Mouse (Mus musculus) liver, embryonic 12.5 days (tissue): Measurements from ENCODE around the gene Adh1. TPM values are rescaled to one million over a fixed set of nuclear protein-coding genes. Genes with fewer than 3 reads are reported as not detected.

Source experiments
- ATAC-seq: fragments of 200-750 bp; cut with Nextera tagmentation; 2 replicates; pipeline ENCODE4 v1.8.0; 2017; ENCODE audit warnings: moderate number of reproducible peaks, mild to moderate bottlenecking, moderate library complexity
- H3K27ac ChIP-seq: fragments of 300-500 bp; sonication (generic); 2 replicates; pipeline ENCODE4 v1.5.1; 2016; ENCODE audit warnings: mild to moderate bottlenecking
- H3K27me3 ChIP-seq: fragments of 300-500 bp; sonication (generic); replicated peaks from 2 replicates; pipeline ENCODE4 v1.6.1; 2016; ENCODE audit warnings: mild to moderate bottlenecking, moderate library complexity
- H3K36me3 ChIP-seq: fragments of 300-500 bp; sonication (generic); 2 replicates; pipeline ENCODE4 v1.6.1; 2016; ENCODE audit warnings: mild to moderate bottlenecking, moderate library complexity
- H3K4me1 ChIP-seq: fragments of 300-500 bp; sonication (generic); 2 replicates; pipeline ENCODE4 v1.6.1; 2016
- H3K4me2 ChIP-seq: fragments of 300-500 bp; sonication (generic); 2 replicates; pipeline ENCODE4 v1.6.1; 2016; ENCODE audit warnings: mild to moderate bottlenecking, moderate library complexity
- H3K4me3 ChIP-seq: fragments of 300-500 bp; sonication (generic); 2 replicates; pipeline ENCODE4 v1.5.1; 2016; ENCODE audit warnings: mild to moderate bottlenecking, moderate library complexity
- H3K9ac ChIP-seq: fragments of 300-500 bp; sonication (generic); 2 replicates; pipeline ENCODE4 v1.6.1; 2016; ENCODE audit warnings: mild to moderate bottlenecking, moderate library complexity
- H3K9me3 ChIP-seq: fragments of 300-500 bp; sonication (generic); replicated peaks from 2 replicates; pipeline ENCODE4 v1.6.1; 2016; ENCODE audit warnings: mild to moderate bottlenecking, moderate library complexity
- WGBS: fragments of 180-500 bp; shearing (Covaris S2); methylation state at CpG from one replicate; pipeline ENCODE4 v1.1.7; 2016; ENCODE audit not compliant: insufficient replicate concordance; 5-methylcytosine and 5-hydroxymethylcytosine counted together
- polyA plus RNA-seq: library from polyadenylated mRNA; unstranded; fragments of >200 nt; fragmentation: Nextera tagmentation; extraction: Ambion mirVana; gene quantifications from 2 replicates; pipeline ENCODE4 v1.2.1, GENCODE M21; 2016

Adh1 gene
- polyA plus RNA-seq, 1 experiment from 2014 or later = 0.92 TPM

DNA sequence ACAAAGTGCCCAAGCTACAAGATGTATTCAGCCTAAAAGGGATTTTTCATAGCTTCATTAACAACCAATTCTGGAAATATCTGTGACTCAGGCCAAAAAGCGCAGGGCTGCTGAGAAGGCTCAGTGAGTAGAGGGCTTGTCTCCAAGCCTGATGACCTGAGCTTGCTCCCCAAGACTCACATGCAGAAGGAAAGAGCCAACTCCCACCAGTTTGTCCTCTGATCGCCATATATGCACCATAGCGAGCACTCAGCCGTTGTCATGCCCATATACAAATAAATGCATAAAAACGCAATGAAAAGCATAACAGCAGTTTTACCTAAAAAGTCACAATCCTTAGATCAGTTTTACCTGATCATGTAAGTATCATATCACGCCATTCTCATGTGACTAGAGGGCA lies 34.3 kb upstream of the Adh1 start:
- no peak for ATAC-seq
- H3K4me1 ChIP-seq = 0 out of 2 replicates have a peak, but pooled peaks cover 4% of the 10 kb centered on the region
- no peak overlapping the region for H3K9ac ChIP-seq
- no peak overlapping the region for H3K4me2 ChIP-seq
- H3K27ac ChIP-seq = no peak overlapping the region
- no peaks in the 10 kb centered on the region for H3K9me3 ChIP-seq
- H3K36me3 ChIP-seq = no peaks in the 10 kb centered on the region
- no peaks in the 10 kb centered on the region for H3K27me3 ChIP-seq
- H3K4me3 ChIP-seq = no peak overlapping the region
- WGBS = 78% methylated on average over 6 of the region's 6 CpGs

DNA sequence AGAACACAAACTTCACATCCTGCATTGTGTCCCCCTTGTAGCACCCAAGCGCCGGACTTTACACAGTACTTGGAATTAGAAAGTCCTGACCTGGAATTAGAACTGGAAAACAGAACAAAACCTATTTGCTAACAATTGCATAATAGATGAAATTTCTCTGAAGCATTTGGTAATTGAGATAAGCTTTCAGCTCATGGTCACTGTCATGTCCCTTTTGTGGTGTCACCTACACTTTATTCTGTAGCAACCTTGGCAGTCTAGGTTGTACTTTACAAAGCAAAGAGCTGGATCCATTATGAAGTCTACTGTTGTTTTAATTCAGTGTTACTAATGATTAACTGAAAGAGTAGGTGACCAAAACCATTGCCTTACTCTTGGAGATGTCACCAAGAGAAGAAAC lies 33.7 kb upstream of the Adh1 start:
- Histone ChIP-seq H3K27me3 (no peaks in the 10 kb centered on the region), H3K4me1 (0 out of 2 replicates have a peak, but pooled peaks cover 4% of the 10 kb centered on the region), H3K4me2 (no peak overlapping the region), H3K4me3 (no peak overlapping the region), H3K9me3 (no peaks in the 10 kb centered on the region), H3K9ac (no peak overlapping the region), H3K36me3 (no peaks in the 10 kb centered on the region), H3K27ac (no peak overlapping the region)
- ATAC-seq = no peak
- WGBS = 85% methylated on average over 2 of the region's 2 CpGs

DNA sequence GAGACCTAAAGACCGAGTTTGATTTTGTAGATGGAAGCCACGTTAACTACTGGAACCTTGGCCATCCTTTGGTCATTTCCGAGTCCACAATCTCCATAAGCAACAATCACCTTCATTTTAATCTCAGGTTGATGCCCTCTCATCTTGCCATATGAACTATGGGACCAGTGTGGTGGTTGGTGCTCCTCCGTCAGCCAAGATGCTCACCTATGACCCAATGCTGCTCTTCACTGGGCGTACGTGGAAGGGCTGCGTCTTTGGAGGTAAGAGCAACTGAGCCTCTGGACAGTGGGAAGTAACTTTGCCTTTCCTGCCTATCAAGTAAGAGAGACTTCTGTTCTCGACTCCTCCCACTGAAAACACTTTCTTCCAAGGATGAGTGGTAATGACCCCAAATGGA lies 33.0 kb upstream of the Adh1 start:
- H3K27ac ChIP-seq = no peak overlapping the region
- no peak overlapping the region for H3K9ac ChIP-seq
- H3K27me3 ChIP-seq = no peaks in the 10 kb centered on the region
- no peaks in the 10 kb centered on the region for H3K9me3 ChIP-seq
- WGBS = 68% methylated on average over 8 of the region's 8 CpGs
- ATAC-seq = no peak
- no peak overlapping the region for H3K4me3 ChIP-seq
- no peaks in the 10 kb centered on the region for H3K36me3 ChIP-seq
- 0 out of 2 replicates have a peak, but pooled peaks cover 4% of the 10 kb centered on the region for H3K4me1 ChIP-seq
- H3K4me2 ChIP-seq = no peak overlapping the region

DNA sequence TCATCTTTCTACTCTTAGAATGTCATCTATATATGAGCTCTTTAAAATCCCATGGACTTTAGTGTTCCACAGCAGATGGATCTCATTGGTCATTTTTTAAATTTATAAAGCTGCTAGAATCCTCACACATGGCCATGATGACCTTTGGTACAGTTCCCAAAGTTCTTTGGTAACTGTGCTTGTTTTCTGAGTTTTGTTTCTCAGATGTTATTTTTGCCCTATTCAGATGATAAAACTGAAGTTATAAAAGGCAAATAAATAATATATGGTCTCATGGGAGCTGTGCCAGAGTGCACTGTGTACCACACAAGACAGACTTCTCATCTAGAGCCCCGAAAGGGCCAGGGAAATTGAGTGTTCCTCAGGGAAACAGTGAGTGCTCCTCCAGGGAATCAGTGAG lies 31.3 kb upstream of the Adh1 start:
- WGBS = 75% methylated on average over 1 of the region's 1 CpGs
- Histone ChIP-seq H3K4me1 (no peaks in the 10 kb centered on the region), H3K4me2 (no peak overlapping the region), H3K36me3 (no peaks in the 10 kb centered on the region), H3K4me3 (no peak overlapping the region), H3K27ac (no peak overlapping the region), H3K27me3 (no peaks in the 10 kb centered on the region), H3K9me3 (no peaks in the 10 kb centered on the region), H3K9ac (no peak overlapping the region)
- ATAC-seq = no peak

DNA sequence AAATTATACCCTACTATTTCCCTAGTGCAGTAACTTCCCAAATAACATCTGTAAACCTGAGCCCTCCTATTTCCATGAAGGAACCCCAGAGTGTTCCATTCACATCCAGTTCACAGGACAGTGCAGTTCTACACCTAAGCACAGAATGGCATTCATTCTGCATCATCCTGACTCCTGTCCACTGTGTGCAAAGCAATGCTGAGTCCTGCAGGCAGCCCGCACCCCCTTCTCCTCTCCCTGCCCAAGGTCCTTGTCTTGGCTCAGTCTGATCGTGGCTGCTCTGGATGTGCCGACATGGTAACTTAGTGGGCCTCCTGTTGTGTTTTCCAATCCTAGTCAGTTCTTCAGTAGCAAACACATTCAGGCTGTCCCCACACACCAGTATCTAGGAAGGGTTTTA lies 30.5 kb upstream of the Adh1 start:
- H3K36me3 ChIP-seq = no peaks in the 10 kb centered on the region
- ATAC-seq = no peak
- H3K4me3 ChIP-seq = no peak overlapping the region
- H3K27me3 ChIP-seq = no peaks in the 10 kb centered on the region
- H3K4me1 ChIP-seq = no peaks in the 10 kb centered on the region
- H3K9me3 ChIP-seq = no peaks in the 10 kb centered on the region
- H3K27ac ChIP-seq = no peak overlapping the region
- no peak overlapping the region for H3K9ac ChIP-seq
- no peak overlapping the region for H3K4me2 ChIP-seq
- WGBS = 76% methylated on average over 3 of the region's 3 CpGs

DNA sequence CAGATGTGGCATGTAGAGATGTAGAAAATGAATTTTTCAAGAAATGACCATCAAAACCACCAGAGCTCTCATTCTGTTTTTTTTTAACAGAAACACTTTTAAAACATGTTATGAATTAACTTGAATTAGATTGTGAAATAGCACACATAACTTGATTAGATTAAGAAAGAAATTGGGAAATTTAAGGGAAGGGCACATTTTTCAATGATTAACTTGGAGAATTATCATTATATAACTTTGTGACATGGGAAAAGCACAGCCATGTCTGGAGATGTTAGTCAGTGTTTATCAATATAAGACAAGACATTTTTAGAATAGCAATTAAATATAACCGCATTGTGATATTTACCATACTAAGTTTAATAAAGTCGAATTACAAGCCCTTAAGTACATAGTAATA lies 29.3 kb upstream of the Adh1 start:
- Histone ChIP-seq H3K9ac (no peak overlapping the region), H3K4me1 (no peaks in the 10 kb centered on the region), H3K4me2 (no peak overlapping the region), H3K9me3 (no peaks in the 10 kb centered on the region), H3K36me3 (no peaks in the 10 kb centered on the region), H3K27me3 (no peaks in the 10 kb centered on the region), H3K4me3 (no peak overlapping the region), H3K27ac (no peak overlapping the region)
- 61% methylated on average over 2 of the region's 2 CpGs for WGBS
- ATAC-seq = no peak

DNA sequence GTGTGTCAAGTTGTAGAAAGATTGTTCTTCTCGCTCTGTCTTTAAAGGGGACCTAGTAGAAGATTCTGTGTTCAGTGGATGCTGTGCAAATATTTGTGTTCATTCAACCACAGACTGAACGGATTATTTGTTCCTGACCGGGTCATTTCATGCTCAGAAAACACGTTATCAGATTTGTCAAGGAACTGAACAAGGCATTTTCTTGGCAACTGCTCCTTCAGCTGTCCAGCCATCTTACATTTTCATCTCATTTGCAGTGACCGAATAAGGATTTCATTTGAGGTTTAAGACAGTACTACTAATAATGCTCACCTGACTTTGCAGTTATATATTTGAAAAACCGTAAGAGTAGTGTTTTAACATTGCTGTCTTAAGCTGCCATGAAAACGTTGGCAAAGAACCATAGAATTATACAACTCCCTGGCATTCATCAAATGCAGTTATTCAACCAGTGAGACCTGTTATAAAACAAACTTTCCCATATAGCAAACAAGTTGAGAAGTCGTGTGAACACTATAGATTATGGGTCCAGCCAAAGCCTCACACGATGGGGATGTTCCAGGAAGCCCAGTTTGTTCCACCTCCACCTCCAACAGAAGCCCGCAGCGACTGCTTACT lies 24.1 kb upstream of the Adh1 start:
- H3K9me3 ChIP-seq = no peaks in the 10 kb centered on the region
- no peaks in the 10 kb centered on the region for H3K36me3 ChIP-seq
- H3K4me1 ChIP-seq = peaks cover 3% of the 10 kb centered on the region; the same call in 1 of the 2 replicates
- H3K27ac ChIP-seq = no peak overlapping the region
- no peak overlapping the region for H3K4me3 ChIP-seq
- no peak overlapping the region for H3K4me2 ChIP-seq
- WGBS = 66% methylated on average over 11 of the region's 11 CpGs
- H3K27me3 ChIP-seq = no peaks in the 10 kb centered on the region
- no peak for ATAC-seq
- H3K9ac ChIP-seq = no peak overlapping the region

DNA sequence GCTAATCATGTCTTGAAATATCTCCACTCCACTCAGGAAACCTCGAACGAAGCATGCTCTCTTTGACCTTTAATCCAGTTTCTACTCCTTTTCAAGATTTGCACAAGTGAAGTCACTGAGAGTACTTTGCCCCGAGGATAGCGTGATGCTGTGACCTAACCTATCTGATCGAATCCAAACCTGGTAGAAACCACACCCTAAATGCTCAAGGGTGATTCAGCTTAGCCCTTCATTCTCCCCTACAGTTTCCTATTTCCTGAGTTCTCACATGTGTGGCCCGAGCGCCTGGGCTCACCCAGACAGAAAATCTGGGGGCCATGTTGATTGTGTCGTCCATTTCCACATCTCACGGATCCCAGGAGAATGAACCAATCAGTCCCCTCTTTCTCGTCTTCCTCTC lies 22.7 kb upstream of the Adh1 start:
- H3K9me3 ChIP-seq = no peaks in the 10 kb centered on the region
- H3K4me1 ChIP-seq = peaks cover 3% of the 10 kb centered on the region; the same call in 1 of the 2 replicates
- H3K36me3 ChIP-seq = no peaks in the 10 kb centered on the region
- H3K27ac ChIP-seq = no peak overlapping the region
- no peaks in the 10 kb centered on the region for H3K27me3 ChIP-seq
- H3K4me3 ChIP-seq = no peak overlapping the region
- no peak overlapping the region for H3K9ac ChIP-seq
- WGBS = 63% methylated on average over 10 of the region's 10 CpGs
- no peak for ATAC-seq
- H3K4me2 ChIP-seq = no peak overlapping the region

DNA sequence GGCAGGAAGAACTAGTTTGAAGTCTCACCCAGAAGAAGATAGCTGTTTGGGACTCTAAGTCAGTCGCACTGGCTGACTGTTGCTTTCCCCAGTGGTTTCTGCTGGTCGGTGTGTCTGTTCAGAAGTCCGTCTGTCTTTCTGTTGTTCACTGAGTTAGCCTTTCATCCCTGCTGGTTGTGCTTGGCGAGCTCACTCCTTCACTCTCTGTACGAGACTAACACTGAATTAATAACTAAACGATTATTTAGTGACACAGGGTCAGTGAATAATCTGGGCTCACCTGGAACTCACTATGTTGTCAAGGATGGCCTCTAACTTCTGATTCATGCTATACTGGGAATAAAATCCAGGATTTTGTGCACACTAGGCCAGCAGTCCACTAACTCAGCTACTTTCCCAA lies 21.3 kb upstream of the Adh1 start:
- no peaks in the 10 kb centered on the region for H3K9me3 ChIP-seq
- H3K9ac ChIP-seq = no peak overlapping the region
- H3K4me1 ChIP-seq = peaks cover 3% of the 10 kb centered on the region; the same call in 1 of the 2 replicates
- no peak overlapping the region for H3K27ac ChIP-seq
- WGBS = 63% methylated on average over 6 of the region's 6 CpGs
- no peaks in the 10 kb centered on the region for H3K27me3 ChIP-seq
- ATAC-seq = no peak
- H3K4me3 ChIP-seq = no peak overlapping the region
- no peaks in the 10 kb centered on the region for H3K36me3 ChIP-seq
- no peak overlapping the region for H3K4me2 ChIP-seq

DNA sequence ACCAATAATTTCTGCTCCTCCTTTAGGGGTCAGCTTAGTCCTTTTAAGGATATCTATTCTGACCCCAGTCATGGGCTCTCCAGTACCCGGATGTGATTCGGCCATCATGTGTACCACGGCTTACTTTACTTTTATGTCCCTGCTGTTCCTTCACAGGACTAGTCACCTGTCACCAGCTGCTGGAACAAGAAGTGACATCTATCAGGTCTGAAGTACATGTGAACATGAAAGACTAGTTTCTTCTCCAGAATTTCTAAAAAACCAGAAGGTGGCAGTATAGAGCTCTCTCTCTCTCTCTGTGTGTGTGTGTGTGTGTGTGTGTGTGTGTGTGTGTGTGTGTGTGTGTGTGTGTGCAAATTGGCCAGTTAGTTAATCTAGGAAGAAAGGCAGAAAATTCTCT lies 20.4 kb upstream of the Adh1 start:
- Histone ChIP-seq H3K27ac (no peak overlapping the region), H3K9me3 (no peaks in the 10 kb centered on the region), H3K36me3 (no peaks in the 10 kb centered on the region), H3K4me1 (peaks cover 3% of the 10 kb centered on the region; the same call in 1 of the 2 replicates), H3K4me3 (no peak overlapping the region), H3K9ac (no peak overlapping the region), H3K27me3 (no peaks in the 10 kb centered on the region), H3K4me2 (no peak overlapping the region)
- no peak for ATAC-seq
- 79% methylated on average over 3 of the region's 3 CpGs for WGBS

DNA sequence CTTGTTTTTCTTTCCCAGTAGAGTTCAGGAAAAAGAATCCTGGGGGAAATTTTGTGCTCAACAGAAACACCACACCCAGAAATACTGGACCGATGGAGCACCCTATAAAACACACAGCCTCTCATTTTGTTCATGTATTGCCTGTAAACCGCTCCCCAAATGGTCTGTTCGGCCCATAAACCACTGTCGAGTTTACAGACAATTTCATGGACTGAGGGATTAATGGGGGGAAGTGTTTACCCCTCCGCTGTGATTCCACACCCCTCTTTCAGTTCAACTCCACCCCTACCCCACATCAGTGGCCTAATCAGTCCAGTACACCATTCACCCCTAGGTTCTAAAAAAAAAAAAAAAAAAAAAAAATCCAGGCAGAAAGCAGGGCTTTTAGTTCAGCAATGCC lies 19.8 kb upstream of the Adh1 start:
- H3K4me3 ChIP-seq = no peak overlapping the region
- peaks cover 3% of the 10 kb centered on the region; the same call in 1 of the 2 replicates for H3K4me1 ChIP-seq
- no peak overlapping the region for H3K27ac ChIP-seq
- H3K4me2 ChIP-seq = no peak overlapping the region
- no peaks in the 10 kb centered on the region for H3K9me3 ChIP-seq
- H3K36me3 ChIP-seq = no peaks in the 10 kb centered on the region
- no peaks in the 10 kb centered on the region for H3K27me3 ChIP-seq
- H3K9ac ChIP-seq = no peak overlapping the region
- 68% methylated on average over 5 of the region's 5 CpGs for WGBS
- ATAC-seq = no peak

DNA sequence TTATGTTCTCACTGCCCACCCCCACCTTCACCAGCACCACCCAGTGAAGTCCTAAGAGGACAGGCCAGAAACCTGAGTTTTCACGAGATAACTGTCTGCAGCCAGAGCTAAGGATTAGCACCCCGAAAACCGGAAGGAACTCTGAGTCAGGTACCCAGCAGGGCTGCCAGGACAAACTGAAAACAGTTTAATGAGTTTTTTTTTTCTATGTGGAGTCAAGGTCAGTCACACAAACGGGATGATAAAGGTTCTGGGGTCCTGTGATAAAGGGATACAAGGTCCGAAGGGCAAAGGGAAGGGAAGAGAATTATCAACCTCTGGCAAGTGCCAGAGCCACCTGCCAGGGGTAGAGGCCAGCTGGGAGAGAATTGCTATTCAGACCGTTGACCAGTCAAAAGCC lies 19.4 kb upstream of the Adh1 start:
- no peak overlapping the region for H3K4me2 ChIP-seq
- no peaks in the 10 kb centered on the region for H3K36me3 ChIP-seq
- 25% methylated on average over 6 of the region's 6 CpGs for WGBS
- no peak overlapping the region for H3K27ac ChIP-seq
- no peak overlapping the region for H3K9ac ChIP-seq
- ATAC-seq = no peak
- peaks cover 3% of the 10 kb centered on the region; the same call in 1 of the 2 replicates for H3K4me1 ChIP-seq
- H3K27me3 ChIP-seq = no peaks in the 10 kb centered on the region
- H3K9me3 ChIP-seq = no peaks in the 10 kb centered on the region
- H3K4me3 ChIP-seq = no peak overlapping the region
